Mouse (Mus musculus): ENCODE measurements at regions not wholly inside any gene's neighbourhood (a gene's known extent, or its start where the extent isn't known, plus 50 kb on each side); places are given as distances from the start of the nearest gene placed in this dataset.

DNA sequence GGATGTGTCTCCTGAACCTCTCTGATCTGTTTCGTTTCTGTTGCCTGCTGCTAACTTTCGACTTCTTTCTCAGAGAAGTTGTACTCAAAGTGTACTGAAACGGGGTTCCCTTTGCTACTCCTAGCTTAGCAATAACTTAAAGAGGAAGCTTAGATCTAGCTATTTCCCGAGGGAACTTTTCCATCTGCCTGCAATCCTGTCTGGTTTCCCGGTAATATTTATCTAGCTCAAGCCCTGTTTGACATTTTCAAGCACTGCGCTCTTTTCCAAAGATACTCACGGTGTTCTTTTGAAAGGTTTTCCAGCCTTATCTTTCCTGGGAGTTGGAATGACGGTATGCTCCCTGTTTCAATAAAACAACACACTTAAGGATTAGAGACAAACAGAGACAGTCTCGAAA is 122.1 kb downstream of the Alg10b start:
- TF ChIP-seq CTCF (IDR thresholded peaks at IDR 0.05; ENCODE audit: borderline replicate concordance, control insufficient read depth, extremely low read depth, insufficient read depth, low read length, poor library complexity) = no peak
- no peak for TF ChIP-seq POLR2A (IDR thresholded peaks at IDR 0.05; ENCODE audit: control insufficient read depth, extremely low read depth, insufficient read depth, low read length, poor library complexity)
